Mouse (Mus musculus): ENCODE measurements at regions not wholly inside any gene's neighbourhood (a gene's known extent, or its start where the extent isn't known, plus 50 kb on each side); places are given as distances from the start of the nearest gene placed in this dataset.

DNA sequence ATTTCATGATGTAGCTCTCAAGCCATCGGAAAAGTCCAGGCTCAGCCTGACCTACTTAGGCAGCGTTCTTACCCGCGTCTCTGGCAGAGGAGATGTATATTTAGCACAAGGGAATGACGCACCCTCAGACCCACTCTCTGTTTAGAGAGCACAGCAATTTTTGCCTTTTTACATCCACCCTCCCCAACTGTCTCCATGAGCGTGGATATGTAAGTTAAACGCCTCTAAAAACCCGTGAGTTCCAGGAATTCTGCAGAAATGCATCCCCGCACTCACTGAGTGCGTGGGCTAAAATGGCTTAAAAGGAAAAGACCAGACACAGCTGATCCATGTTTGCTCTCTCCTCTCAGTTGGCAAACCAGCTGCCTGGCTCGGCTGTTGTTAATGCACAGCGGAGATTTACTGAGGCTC lies 267.8 kb upstream of the Arid1b start:
- DNase-seq, result no peak

GRCm38 (mm10) chr17:4734412-4734881 lies 259.7 kb upstream of the Arid1b start:
- DNase-seq, result peak in 1 of 2 experiments; percentile 8

DNA sequence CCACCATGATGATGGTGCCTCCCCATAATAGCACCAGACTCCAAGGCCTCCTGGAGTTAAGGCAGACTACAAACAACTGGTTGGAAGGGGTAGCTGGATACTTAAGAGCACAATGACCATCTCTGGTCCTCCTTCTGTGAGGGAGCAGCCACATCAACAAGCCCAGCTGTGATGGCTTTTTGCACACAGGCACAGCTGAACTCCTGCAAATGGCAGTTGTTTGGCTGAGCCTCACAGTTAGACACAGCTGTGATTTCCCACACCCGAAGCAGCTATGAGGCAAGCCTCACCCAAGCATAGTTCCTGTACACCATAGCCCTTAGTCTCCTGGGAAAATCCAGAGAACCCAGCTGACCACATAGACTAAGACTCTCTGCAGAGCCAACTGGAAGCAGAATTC lies 258.9 kb upstream of the Arid1b start:
- peak in 1 of 2 experiments; percentile 6 for DNase-seq

GRCm38 (mm10) chr17:4736689-4737088 lies 257.4 kb upstream of the Arid1b start:
- no peak for DNase-seq

- no peak for DNase-seq
Measured at GRCm38 (mm10) chr17:4738717-4739485, 255.2 kb upstream of the Arid1b start.

DNA sequence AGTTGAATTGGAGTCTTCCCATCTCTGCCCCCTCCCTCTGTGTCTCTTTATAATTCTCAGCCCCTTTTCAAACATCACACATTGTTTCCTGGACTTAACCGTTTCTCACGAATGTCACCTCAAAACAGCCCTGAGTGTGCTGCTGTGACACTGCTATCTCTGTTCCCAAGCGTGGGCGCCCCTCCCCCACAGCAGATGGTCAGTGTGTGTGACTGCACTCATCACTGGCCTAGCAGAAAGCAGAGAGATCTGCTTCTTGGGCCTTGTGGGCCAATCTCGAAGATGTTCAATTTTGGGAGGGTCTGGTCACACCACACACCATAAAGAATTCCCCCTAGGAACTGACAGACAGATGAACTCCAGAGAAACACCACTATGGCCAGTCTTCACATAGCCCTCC lies 253.3 kb upstream of the Arid1b start:
- DNase-seq, result no peak

- DNase-seq, result no peak
Measured at GRCm38 (mm10) chr17:4742314-4742713, 251.8 kb upstream of the Arid1b start.

DNA sequence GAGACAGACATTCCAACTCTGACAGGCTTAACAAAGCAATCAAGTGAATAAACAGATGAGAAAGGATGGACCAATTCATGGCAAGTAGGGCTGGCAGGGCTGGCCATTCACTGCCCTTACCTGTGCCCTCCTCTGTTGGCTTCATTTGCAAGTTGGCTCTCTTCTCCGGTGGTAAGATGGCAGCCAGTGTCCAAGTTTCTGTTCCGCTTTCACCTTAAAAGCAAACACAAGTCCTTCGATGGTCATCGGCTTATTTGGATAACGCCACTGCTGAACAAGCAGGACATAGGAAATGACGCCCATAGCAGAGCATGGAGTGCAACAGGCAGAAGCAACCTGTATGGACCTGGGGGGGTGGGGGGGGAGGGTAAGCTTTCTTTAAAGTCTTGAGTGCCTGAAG lies 231.2 kb upstream of the Arid1b start:
- DNase-seq, result no peak

DNA sequence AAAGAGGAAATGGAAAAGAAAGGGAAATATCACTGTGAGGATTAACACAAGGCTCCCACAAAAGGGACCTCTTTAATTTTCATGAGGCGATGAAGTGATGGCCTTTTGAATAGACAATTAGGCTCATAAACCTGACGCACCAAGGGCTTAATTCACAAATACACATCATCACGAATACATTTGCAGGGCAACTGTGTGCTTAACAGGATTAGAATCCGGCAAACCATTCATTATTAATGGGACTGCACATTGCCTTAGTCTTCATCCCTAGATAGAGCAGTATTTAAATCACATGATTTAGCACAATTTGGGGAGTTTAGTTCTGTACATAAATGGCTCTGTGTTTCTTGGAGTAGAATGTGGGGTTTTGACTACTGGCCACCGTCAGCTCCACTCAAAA lies 228.4 kb upstream of the Arid1b start:
- no peak for DNase-seq

GRCm38 (mm10) chr17:4767947-4768522 lies 226.1 kb upstream of the Arid1b start:
- no peak for DNase-seq

DNA sequence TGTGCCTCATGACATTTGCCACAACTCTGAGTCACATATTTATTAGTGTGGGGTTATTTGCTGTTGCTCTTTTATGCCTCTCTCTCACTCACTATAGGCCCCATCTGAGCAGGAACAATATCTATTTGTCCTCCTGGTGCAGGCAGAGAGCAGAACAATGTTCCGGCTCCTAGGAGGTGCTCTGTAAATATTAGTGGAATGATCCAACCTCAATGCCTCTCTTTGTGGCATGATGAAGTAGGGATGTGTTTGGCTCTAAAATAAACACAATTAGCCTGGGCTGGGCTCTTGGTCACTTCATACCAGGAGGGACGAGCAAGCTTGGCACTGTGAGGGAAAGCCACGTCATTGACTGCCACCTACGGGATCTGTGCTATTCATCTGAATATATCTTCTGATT lies 224.8 kb upstream of the Arid1b start:
- no peak for DNase-seq

DNA sequence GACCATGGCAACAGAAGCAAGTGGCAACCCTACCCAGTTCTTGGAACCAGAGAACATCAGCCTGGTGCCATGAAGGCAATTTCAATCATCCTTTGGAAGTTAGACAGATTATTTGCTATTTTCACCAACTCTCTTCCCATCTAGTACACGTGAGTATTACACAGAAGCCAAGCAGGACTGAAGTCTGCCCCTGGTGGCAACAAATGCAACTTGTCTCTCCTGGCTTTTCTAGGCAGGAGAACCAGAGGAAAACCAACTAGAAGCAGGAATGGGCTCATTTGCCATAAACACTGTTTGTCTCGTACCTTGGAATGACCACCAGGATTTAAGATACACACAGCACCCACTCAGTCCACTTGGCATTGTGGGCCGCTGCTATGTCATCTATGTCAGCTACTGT lies 224.1 kb upstream of the Arid1b start:
- peak in 1 of 2 experiments; percentile 15 for DNase-seq

- peak; percentile 36 to 63 for DNase-seq
Measured at GRCm38 (mm10) chr17:4778161-4778560, 216.0 kb upstream of the Arid1b start.

DNA sequence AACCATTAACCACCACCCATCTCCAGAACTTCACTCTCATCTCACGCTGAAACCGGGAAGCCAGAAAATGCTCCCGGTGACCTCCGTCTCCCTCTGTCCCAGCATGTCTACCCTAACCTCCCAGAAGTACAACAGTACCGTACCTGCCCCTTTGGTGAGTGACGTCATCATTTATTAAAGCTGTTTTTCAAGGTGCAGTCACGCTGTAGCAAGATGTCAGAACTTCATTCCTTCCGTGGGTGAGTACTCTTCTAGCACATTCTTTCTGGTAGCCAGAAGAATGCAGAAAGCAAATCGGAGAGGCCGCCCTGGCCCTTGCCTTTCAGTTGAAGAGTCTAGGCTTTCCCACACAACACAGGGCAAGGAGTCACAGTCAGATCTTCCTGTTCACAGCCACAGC lies 215.1 kb upstream of the Arid1b start:
- DNase-seq, result no peak

- DNase-seq, result no peak
Measured at GRCm38 (mm10) chr17:4781586-4781985, 212.5 kb upstream of the Arid1b start.

- DNase-seq, result peak in 1 of 2 experiments; percentile 44
Measured at GRCm38 (mm10) chr17:4784296-4784695, 209.8 kb upstream of the Arid1b start.

GRCm38 (mm10) chr17:4785281-4785839 lies 208.8 kb upstream of the Arid1b start:
- DNase-seq, result no peak

- DNase-seq, result no peak
Measured at GRCm38 (mm10) chr17:4786524-4786923, 207.6 kb upstream of the Arid1b start.

DNA sequence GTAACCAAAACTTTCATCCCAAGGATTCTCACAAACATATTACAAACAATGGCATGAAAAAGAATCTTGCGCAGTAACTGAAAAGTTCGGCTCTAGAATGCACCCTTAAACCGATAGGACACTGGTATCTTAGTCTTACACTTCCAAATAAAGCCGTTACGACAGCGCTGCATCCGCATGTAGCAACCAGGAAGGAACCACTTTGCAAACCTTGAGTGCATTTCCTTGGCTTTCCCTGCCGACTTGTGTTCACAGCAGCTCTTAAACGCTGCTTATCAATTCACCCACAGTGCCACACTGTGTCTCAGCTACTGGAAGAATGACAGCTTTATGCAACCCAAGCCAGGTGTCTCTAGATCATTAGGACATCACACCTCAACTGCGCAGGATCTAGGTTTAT lies 202.3 kb upstream of the Arid1b start:
- no peak for DNase-seq

GRCm38 (mm10) chr17:4796241-4796640 lies 197.9 kb upstream of the Arid1b start:
- no peak for DNase-seq

DNA sequence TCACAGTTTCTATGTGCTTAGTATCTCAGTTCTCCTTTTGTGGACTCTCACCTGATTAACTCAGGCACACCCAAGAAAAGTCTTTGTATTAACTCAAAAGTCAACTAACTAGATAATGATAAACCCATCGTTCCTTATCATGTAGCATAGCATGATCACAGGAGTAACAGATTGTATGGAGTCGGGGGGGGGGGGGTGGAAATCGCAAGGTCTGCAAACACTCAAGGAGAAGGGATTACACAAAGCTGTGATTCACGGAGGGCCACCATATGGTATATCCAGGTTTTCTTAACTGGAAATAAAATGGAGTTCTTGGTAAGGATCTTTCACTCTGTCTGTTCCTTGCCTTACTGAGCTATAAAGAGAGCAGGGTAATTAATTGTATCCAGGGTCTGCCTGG lies 190.1 kb upstream of the Arid1b start:
- DNase-seq, result no peak

- peak; percentile 31 to 45 for DNase-seq
Measured at GRCm38 (mm10) chr17:4806051-4806450, 188.1 kb upstream of the Arid1b start.

GRCm38 (mm10) chr17:4808926-4809325 lies 185.2 kb upstream of the Arid1b start:
- no peak for DNase-seq

GRCm38 (mm10) chr17:4813232-4813631 lies 180.9 kb upstream of the Arid1b start:
- DNase-seq, result no peak
